Mouse (Mus musculus) large intestine, adult 2 months (tissue): ENCODE measurements around the gene Ap2s1. TPM values are rescaled to one million over a fixed set of nuclear protein-coding genes. Genes with fewer than 3 reads are reported as not detected.
"Not testable (repeated sequence)": the region's sequence is repeated elsewhere in the genome, so short reads cannot be mapped to it uniquely, and the experiment has no call there.

Source experiments
- DNase-seq: peaks from one replicate; pipeline ENCODE4 v3.0.0-alpha.2; 2012; ENCODE audit warnings: low read depth, low spot score
- WGBS: fragments of 180-500 bp; shearing (Covaris S2); methylation state at CpG from one replicate; pipeline ENCODE4 v1.1.7; 2018; 5-methylcytosine and 5-hydroxymethylcytosine counted together
- polyA plus RNA-seq: library from polyadenylated mRNA; depleted of rRNA; stranded (reverse); fragments of >200 nt; gene quantifications from 2 replicates; pipeline ENCODE4 v1.2.3, GENCODE M21; 2012; rRNA removed

Ap2s1 gene
- 431 and 452 TPM in 2 replicates for polyA plus RNA-seq

DNA sequence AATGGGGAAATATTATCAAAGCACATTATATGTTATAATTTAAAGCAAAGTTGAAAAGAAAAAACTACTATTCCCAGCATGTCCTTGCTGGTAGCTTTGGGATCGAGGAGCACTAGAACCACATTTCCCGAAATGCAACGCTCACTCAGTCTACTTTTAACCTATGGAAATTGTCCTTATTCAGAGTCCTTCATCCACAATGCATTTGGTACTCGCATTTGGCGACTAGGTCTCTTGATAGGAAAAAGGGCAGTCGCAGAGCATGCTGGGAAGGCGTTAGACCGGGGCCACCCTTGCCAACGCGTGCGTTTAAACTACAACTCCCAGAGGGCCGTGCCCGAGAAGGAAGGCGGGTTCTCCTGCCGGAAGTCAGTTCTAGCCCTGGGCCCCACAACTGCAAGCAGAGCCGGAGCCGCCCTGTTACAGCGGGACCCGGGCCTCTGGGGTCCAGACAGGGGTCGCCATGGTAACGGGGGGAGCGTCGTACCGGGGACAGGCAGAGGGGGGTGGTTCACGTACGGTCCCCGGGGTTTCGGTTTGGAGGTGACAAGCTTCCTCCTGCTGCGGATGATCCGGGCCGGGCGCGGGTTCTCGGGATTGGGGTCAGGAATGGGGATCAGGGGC is at the start of gene Ap2s1:
Gene Ap2s1, plus strand, starts transcription at position 338 of the 624 bp plus-strand sequence.
- WGBS = 1% methylated on average over 34 of the region's 34 CpGs
- peak; percentile 98 for DNase-seq

DNA sequence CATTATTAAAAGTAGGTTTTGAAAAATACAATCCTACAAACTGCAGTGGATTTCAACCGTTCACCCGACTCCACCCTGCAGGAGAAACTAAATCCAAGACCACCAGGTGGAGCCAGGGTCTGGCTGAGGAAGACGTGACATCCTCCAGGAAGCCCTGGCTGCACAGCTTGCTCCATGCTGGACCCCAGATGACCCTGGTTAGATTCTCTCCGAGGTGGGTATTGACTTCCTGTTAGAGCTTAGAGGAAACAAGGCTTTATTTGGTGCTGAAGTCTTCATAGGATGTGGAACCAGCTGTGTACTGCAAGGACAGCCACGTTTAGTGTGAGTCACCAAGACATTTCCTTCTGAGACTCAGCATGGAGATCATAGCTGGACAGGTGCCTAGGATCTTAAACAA is 49.0 kb upstream of the Ap2s1 start:
- no peak for DNase-seq
- WGBS = 61% methylated on average over 5 of the region's 5 CpGs

GRCm38 (mm10) chr7:16695025-16695424 is 43.2 kb upstream of the Ap2s1 start:
- DNase-seq = no peak

DNA sequence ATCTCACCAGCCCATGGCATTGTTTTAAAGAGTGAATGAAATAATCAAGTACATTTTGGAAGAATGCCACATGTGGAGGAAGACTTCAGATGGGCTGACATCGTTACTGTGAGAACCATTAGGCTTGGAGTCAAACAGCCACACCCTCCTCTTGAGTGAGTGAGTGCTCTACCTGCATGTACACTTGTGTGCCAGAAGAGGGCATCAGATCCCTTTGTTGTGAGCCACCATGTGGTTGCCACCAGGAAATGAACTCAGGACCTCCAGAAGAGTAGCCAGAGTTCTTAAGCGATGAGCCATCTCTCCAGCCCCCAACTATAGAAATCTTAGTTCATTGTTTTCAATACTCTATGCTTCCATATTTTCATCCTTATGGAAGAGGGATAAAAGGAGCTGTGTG is 39.2 kb upstream of the Ap2s1 start:
- WGBS = 32% methylated on average over 2 of the region's 2 CpGs
- no peak for DNase-seq

More at GRCm38 (mm10) chr7:16695025-16695424, 43.2 kb upstream of the Ap2s1 start:
- 41% methylated on average over 3 of the region's 3 CpGs for WGBS

- WGBS = 48% methylated on average over 5 of the region's 5 CpGs
- no peak for DNase-seq
Observed at GRCm38 (mm10) chr7:16700583-16700982, 37.6 kb upstream of the Ap2s1 start.

GRCm38 (mm10) chr7:16706385-16706784 is 31.8 kb upstream of the Ap2s1 start:
- DNase-seq = no peak
- 17% methylated on average over 9 of the region's 9 CpGs for WGBS

DNA sequence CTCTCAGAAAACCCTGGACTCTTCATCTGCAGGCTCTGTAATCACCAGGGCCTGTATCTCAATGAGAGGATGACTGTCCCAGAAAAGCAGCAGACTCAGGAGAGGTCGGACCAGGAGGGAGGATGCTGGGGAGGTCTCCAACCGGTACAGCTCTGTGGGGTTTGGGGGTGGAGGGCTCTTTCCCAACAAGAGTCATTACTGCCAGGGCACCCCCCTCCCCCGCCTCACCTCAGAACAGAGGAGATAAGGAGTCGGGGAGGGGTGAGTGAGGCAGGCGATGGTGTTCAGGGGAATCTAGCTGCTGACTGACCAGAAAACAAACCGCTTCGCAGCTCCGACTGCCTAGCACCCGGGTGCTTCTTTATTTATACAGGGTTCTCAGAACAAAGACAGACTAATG is 30.0 kb upstream of the Ap2s1 start:
- 34% methylated on average over 9 of the region's 9 CpGs for WGBS

DNA sequence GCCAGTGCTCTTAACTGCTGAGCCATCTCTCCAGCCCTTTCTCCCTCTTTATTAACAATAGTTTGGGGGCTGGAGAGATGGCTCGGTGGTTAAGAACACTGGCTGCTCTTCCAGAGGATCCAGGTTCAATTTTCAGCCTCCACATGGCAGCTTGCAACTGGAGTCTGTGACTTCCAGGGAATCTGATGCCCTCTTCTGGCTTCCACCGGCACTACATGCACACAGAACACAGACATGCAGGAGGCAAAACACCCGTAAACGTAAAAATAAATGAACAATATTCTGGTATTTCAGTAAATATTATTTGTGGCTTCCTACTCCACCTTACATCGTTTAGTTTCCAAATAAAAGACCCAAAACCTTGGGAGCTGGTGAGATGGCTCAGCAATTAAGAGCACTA is 27.6 kb upstream of the Ap2s1 start:
- WGBS = 70% methylated on average over 5 of the region's 5 CpGs
- no peak for DNase-seq

More for the DNA sequence above, 30.0 kb upstream of the Ap2s1 start:
- no peak for DNase-seq

GRCm38 (mm10) chr7:16712633-16713415 is 25.4 kb upstream of the Ap2s1 start:
- WGBS = 69% methylated on average over 13 of the region's 13 CpGs

GRCm38 (mm10) chr7:16716456-16717152 is 21.6 kb upstream of the Ap2s1 start:
- 34% methylated on average over 8 of the region's 8 CpGs for WGBS
- not testable (repeated sequence) for DNase-seq

More at GRCm38 (mm10) chr7:16712633-16713415, 25.4 kb upstream of the Ap2s1 start:
- DNase-seq = no peak

DNA sequence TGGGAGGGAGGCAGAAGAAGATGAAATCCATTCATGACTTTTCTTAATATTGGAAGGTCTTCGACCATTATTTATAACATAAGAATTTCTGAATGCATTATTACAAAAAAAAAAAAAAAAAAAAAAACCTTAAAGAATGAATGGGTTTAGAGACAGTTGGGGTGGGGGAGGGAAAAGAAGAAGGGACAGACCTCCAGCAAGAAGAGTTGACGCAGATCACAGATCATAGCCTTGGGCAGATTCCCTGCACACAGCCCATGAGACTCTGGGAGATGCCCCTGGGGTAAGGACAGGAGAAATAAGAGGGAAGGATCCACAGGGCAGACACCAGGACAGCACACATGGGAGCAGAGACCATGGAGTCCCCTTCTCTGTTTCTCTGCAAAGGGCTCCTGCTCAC is 16.6 kb upstream of the Ap2s1 start, which contains the start of gene Ceacam9:
Gene Ceacam9, plus strand, starts transcription at position 301 of the 400 bp plus-strand sequence.
- no peak for DNase-seq
- WGBS = 90% methylated on average over 2 of the region's 2 CpGs

- 67% methylated on average over 3 of the region's 3 CpGs for WGBS
- DNase-seq = not testable (repeated sequence)
Observed at GRCm38 (mm10) chr7:16722490-16722889, 15.7 kb upstream of the Ap2s1 start.

- DNase-seq = no peak
- 20% methylated on average over 14 of the region's 14 CpGs for WGBS
Observed at GRCm38 (mm10) chr7:16728596-16729348, 9.4 kb upstream of the Ap2s1 start.

DNA sequence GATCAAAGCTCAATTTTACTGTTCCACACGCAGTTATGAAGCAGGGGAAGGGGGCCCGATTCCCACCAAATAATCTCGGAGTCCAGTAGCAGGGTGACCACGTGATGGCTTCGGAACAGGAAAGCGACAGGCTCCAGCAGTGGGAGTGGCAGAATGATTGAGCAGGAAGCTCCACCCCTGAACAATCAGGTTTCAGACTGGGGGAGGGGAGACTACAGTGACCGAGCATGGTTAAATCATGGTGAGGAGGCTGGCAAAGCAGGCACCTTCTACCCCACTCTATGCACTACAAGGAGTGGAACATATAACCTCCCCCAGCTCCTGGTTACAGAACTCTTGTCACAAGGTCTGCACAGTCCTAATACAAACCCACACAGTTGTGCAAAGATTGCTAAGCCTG is 8.6 kb upstream of the Ap2s1 start:
- peak; percentile 50 for DNase-seq
- WGBS = under 1% methylated on average over 7 of the region's 7 CpGs

DNA sequence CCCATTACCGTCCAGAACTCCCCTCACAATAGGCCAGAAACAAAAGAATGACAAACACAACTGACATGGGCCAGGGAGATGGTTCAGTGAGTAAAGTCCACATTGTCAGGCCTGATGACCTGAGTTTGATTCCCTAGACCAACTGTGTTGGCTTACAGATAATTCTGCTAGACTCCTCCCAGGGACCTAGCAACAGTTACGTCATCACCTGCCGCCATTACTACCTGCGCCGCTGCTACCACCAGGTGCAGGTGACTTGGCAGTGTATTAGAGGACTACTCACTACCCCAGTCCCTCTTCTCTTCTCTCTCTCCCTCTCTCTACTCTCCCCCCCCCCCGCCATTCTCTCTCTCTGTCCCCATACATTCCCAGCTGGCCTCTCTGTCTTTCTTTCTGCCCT is 7.4 kb upstream of the Ap2s1 start:
- DNase-seq = no peak
- WGBS = 91% methylated on average over 6 of the region's 6 CpGs

DNA sequence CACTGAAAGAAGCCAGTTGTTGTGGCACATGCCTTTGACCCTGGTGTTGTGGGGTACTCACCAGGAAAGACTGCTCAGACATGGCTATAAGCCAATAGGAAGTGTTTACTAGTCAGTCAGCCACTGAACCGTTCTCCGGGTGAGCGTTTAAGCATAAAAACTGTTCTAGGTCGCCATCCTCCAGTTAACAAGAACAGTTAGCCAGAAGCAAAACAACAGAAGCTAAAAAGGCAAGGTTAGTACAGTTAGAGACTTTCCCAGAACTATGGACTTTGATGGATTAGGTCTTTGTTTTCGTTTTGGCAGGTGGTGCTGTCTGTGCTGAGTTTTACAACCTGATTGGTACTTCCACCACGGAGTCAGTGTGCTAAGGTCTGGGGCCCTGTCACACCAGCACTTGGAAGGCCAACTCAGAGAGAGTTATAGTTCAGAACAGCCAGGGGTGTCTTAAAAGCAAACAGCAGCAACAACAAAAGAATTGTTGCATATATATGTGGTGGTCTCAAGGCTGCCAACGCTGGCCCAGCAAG is 6.3 kb upstream of the Ap2s1 start:
- no peak for DNase-seq
- WGBS = 10% methylated on average over 7 of the region's 7 CpGs

DNA sequence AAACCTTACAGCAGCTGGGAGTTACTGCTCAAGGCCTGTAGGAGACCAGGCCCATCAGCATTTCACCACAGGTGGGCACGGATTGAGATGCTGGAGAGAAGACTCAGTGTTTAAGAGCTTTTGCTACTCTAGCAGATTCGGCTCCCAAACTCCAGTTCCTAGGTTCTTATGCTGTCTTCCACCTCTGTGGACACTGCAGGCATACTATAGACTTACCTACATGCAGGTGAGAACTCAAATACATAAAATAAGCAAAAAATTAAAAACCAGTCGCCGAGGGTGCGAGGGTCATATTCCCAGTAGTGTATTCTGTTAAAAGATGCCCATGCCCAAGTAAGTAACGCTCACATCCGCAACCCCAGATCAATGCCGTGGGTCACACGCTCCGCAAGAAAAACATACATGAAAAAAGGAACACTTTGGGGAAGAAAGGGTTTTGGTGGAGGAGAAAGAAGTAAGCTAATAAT is 571 bp upstream of the Ap2s1 start:
- 37% methylated on average over 10 of the region's 10 CpGs for WGBS
- no peak for DNase-seq

GRCm38 (mm10) chr7:16739056-16739604 is 920 bp downstream of the Ap2s1 start:
- WGBS = 31% methylated on average over 10 of the region's 10 CpGs
- no peak for DNase-seq

DNA sequence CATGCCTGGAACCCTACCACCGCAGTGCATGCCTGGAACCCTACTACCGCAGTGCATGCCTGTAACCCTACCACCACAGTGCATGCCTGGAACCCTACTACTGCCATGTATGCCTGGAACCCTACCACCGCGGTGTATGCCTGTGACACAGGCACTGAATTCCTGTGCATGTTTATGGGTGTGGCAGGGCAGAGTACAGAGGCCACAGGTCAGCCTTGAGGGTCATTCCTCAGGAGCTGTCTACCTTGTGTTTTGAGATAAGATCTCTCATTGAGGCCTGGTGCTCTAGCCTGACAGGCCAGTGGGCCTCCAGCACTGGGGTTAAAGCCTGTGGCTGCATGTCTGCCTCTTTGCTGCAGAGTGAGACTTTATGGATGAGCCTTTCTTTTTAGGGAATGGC is 7.2 kb downstream of the Ap2s1 start:
- DNase-seq = no peak
- WGBS = 67% methylated on average over 4 of the region's 4 CpGs
